Mouse (Mus musculus): Measurements from ENCODE around the gene Ccdc17. TPM values are rescaled to one million over a fixed set of nuclear protein-coding genes. Genes with fewer than 3 reads are reported as not detected.

The Ccdc17 gene
- polyA plus RNA-seq, 1 experiment from 2014 or later, result 4.8 TPM

Other genes with a start within 250 kb of the Ccdc17 start
- 13.3 and 13.5 TPM in 2 replicates for gene Mast2, start 132.5 kb upstream of the Ccdc17 start, polyA plus RNA-seq (2015; fragmentation: Nextera tagmentation; extraction: Ambion mirVana)
- 15.7 and 16.5 TPM in 2 replicates for gene Ipp, start 89.1 kb upstream of the Ccdc17 start, polyA plus RNA-seq (2015; fragmentation: Nextera tagmentation; extraction: Ambion mirVana)
- 29.8 and 34.3 TPM in 2 replicates for gene Tmem69, start 40.7 kb upstream of the Ccdc17 start, polyA plus RNA-seq (2015; fragmentation: Nextera tagmentation; extraction: Ambion mirVana)
- 30.7 and 33.0 TPM in 2 replicates for gene Gpbp1l1, start 39.0 kb upstream of the Ccdc17 start, polyA plus RNA-seq (2015; fragmentation: Nextera tagmentation; extraction: Ambion mirVana)
- 110 and 118 TPM in 2 replicates for gene Nasp, start 31.3 kb downstream of the Ccdc17 start, polyA plus RNA-seq (2015; fragmentation: Nextera tagmentation; extraction: Ambion mirVana)
- gene Akr1a1, start 55.0 kb downstream of the Ccdc17 start, polyA plus RNA-seq (2015; fragmentation: Nextera tagmentation; extraction: Ambion mirVana), result 772 and 821 TPM in 2 replicates
- gene Prdx1, start 88.9 kb downstream of the Ccdc17 start, polyA plus RNA-seq (2015; fragmentation: Nextera tagmentation; extraction: Ambion mirVana), result 1,436 and 1,568 TPM in 2 replicates
- 23.0 and 24.6 TPM in 2 replicates for gene Mmachc, start 111.8 kb downstream of the Ccdc17 start, polyA plus RNA-seq (2015; fragmentation: Nextera tagmentation; extraction: Ambion mirVana)
- 25.2 and 26.4 TPM in 2 replicates for gene Ccdc163, start 111.9 kb downstream of the Ccdc17 start, polyA plus RNA-seq (2015; fragmentation: Nextera tagmentation; extraction: Ambion mirVana)
- gene Tesk2, start 124.3 kb downstream of the Ccdc17 start, polyA plus RNA-seq (2015; fragmentation: Nextera tagmentation; extraction: Ambion mirVana), result 8.1 and 8.7 TPM in 2 replicates
- 28.8 and 31.1 TPM in 2 replicates for gene Toe1, start 211.0 kb downstream of the Ccdc17 start, polyA plus RNA-seq (2015; fragmentation: Nextera tagmentation; extraction: Ambion mirVana)
- gene Mutyh, start 211.1 kb downstream of the Ccdc17 start, polyA plus RNA-seq (2015; fragmentation: Nextera tagmentation; extraction: Ambion mirVana), result 10.3 and 10.9 TPM in 2 replicates
- gene Hpdl, start 225.1 kb downstream of the Ccdc17 start, polyA plus RNA-seq (2015; fragmentation: Nextera tagmentation; extraction: Ambion mirVana), result 1.4 and 2.2 TPM in 2 replicates